Mouse (Mus musculus) hindbrain, embryonic 12.5 days (tissue): ENCODE data around the gene Tfrc. TPM values are rescaled to one million over a fixed set of nuclear protein-coding genes. Genes with fewer than 3 reads are reported as not detected.
"Not testable (repeated sequence)": the region's sequence is repeated elsewhere in the genome, so short reads cannot be mapped to it uniquely, and the experiment has no call there.

Experiments used
- ATAC-seq: fragments of 200-750 bp; cut with Nextera tagmentation; 2 replicates; pipeline ENCODE4 v1.8.0; 2017; ENCODE audit warnings: moderate TSS enrichment; ENCODE audit not compliant: low FRiP score
- H3K27ac ChIP-seq: fragments of 300-500 bp; sonication (generic); 2 replicates; pipeline ENCODE4 v1.5.1; 2016; ENCODE audit warnings: mild to moderate bottlenecking
- H3K27me3 ChIP-seq: fragments of 300-500 bp; sonication (generic); 2 replicates; pipeline ENCODE4 v1.6.1; 2016; ENCODE audit warnings: mild to moderate bottlenecking
- H3K36me3 ChIP-seq: fragments of 300-500 bp; sonication (generic); 2 replicates; pipeline ENCODE4 v1.6.1; 2016; ENCODE audit warnings: mild to moderate bottlenecking
- H3K4me1 ChIP-seq: fragments of 300-500 bp; sonication (generic); 2 replicates; pipeline ENCODE4 v1.6.1; 2016
- H3K4me2 ChIP-seq: fragments of 300-500 bp; sonication (generic); replicated peaks from 2 replicates; pipeline ENCODE4 v1.6.1; 2016; ENCODE audit warnings: mild to moderate bottlenecking
- H3K4me3 ChIP-seq: fragments of 300-500 bp; sonication (generic); 2 replicates; pipeline ENCODE4 v1.5.1; 2016; ENCODE audit warnings: mild to moderate bottlenecking
- H3K9ac ChIP-seq: fragments of 300-500 bp; sonication (generic); 2 replicates; pipeline ENCODE4 v1.6.1; 2016; ENCODE audit warnings: mild to moderate bottlenecking, moderate library complexity
- H3K9me3 ChIP-seq: fragments of 300-500 bp; sonication (generic); replicated peaks from 2 replicates; pipeline ENCODE4 v1.6.1; 2016; ENCODE audit warnings: mild to moderate bottlenecking
- WGBS: fragments of 180-500 bp; shearing (Covaris S2); methylation state at CpG from one replicate; pipeline ENCODE4 v1.1.7; 2016; 5-methylcytosine and 5-hydroxymethylcytosine counted together
- polyA plus RNA-seq: library from polyadenylated mRNA; unstranded; fragments of >200 nt; fragmentation: Nextera tagmentation; extraction: Ambion mirVana; gene quantifications from 2 replicates; pipeline ENCODE4 v1.2.1, GENCODE M21; 2016

Tfrc gene
- polyA plus RNA-seq, 1 experiment from 2014 or later = 44.4 TPM

DNA sequence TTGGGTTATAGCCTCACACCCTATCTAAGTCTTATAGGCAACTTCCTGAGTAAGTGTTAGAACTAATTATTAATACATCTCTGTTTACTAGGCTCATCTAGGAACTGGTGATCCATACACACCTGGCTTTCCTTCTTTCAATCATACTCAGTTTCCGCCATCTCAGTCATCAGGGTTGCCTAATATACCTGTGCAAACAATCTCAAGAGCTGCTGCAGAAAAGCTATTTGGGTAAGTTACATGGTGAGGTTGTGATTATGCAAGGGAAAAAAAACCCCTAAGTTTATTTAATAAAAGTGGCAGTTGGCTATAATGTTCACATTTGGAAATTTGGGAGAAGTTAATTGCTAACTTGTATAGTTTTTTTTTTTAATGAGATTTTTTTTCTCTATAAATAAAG, 10.2 kb downstream of the Tfrc start:
- H3K36me3 ChIP-seq = peaks cover 72% of the 10 kb centered on the region
- no peaks in the 10 kb centered on the region for H3K4me1 ChIP-seq
- H3K9me3 ChIP-seq = no peaks in the 10 kb centered on the region
- ATAC-seq = no peak
- H3K4me3 ChIP-seq = no peak overlapping the region
- H3K9ac ChIP-seq = no peak overlapping the region
- no peak overlapping the region for H3K27ac ChIP-seq
- H3K4me2 ChIP-seq = no peak overlapping the region
- no peaks in the 10 kb centered on the region for H3K27me3 ChIP-seq
- WGBS = 92% methylated on average over 1 of the region's 1 CpGs

- H3K4me2 ChIP-seq = no peak overlapping the region
- H3K36me3 ChIP-seq = peaks cover 77% of the 10 kb centered on the region
- no peak overlapping the region for H3K27ac ChIP-seq
- H3K9me3 ChIP-seq = no peaks in the 10 kb centered on the region
- no peaks in the 10 kb centered on the region for H3K27me3 ChIP-seq
- no peak overlapping the region for H3K4me3 ChIP-seq
- H3K9ac ChIP-seq = no peak overlapping the region
- no peaks in the 10 kb centered on the region for H3K4me1 ChIP-seq
- no peak for ATAC-seq
- 97% methylated on average over 8 of the region's 8 CpGs for WGBS
Measured at GRCm38 (mm10) chr16:32628140-32628539, 19.4 kb downstream of the Tfrc start.

GRCm38 (mm10) chr16:32632328-32632824, 23.7 kb downstream of the Tfrc start:
- Histone ChIP-seq H3K27ac (no peak overlapping the region), H3K4me3 (no peak overlapping the region), H3K4me1 (no peaks in the 10 kb centered on the region), H3K27me3 (no peaks in the 10 kb centered on the region), H3K36me3 (peaks cover 46% of the 10 kb centered on the region), H3K9me3 (no peaks in the 10 kb centered on the region), H3K4me2 (no peak overlapping the region), H3K9ac (no peak overlapping the region)
- ATAC-seq = no peak
- WGBS = 93% methylated on average over 4 of the region's 4 CpGs

DNA sequence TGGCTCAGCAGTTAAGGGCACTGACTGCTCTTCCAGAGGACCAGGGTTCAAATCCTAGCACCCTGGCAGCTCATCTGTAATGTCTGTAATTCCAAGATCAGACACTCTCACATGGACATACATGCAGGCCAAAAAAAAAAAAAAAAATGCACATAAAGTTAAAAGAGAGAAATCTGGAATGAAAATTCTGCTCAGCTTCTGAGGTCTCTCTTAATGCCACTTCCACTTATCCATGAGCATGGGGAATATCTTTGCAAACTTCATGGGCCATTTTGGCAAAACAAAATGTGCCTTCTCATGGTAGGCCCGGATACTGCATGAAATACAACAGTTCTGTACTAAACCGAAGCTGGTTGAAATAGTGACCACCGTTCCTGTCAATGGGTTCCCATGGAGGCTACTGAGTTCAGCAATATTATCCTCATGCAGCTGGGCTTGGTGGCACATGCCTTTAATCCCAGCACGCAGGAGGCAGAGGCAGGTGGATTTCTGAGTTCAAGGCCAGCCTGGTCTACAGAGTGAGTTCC, 24.8 kb downstream of the Tfrc start:
- H3K36me3 ChIP-seq = peaks cover 36% of the 10 kb centered on the region
- H3K27ac ChIP-seq = no peak overlapping the region
- ATAC-seq = no peak
- no peak overlapping the region for H3K4me3 ChIP-seq
- H3K4me1 ChIP-seq = no peaks in the 10 kb centered on the region
- no peaks in the 10 kb centered on the region for H3K27me3 ChIP-seq
- WGBS = 90% methylated on average over 4 of the region's 4 CpGs
- no peak overlapping the region for H3K9ac ChIP-seq
- no peak overlapping the region for H3K4me2 ChIP-seq
- H3K9me3 ChIP-seq = no peaks in the 10 kb centered on the region

DNA sequence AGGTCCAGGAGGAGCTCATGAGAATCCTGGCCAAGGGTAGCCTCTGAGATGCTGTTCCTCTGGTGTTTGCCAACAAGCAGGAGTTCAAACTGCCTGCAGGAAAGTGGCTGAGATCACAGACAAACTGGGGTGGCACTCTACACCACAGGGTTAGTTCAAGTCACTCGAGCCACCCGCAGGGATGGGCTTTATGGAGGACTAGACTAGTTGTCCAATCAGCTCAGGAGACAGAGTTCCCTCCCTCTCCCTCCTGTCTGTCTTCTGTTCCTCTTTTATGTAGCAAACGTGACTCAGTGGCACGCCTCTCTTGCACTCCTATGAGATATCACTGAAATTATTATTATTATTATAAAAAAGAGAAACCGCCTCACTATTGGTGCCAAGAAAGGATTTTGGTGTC, 25.5 kb downstream of the Tfrc start:
- H3K9ac ChIP-seq = no peak overlapping the region

GRCm38 (mm10) chr16:32635314-32635713, 26.6 kb downstream of the Tfrc start:
- H3K36me3 ChIP-seq = peaks cover 18% of the 10 kb centered on the region
- no peak overlapping the region for H3K9ac ChIP-seq
- H3K27ac ChIP-seq = no peak overlapping the region
- ATAC-seq = no peak
- no peaks in the 10 kb centered on the region for H3K4me1 ChIP-seq
- no peak overlapping the region for H3K4me3 ChIP-seq
- H3K9me3 ChIP-seq = no peaks in the 10 kb centered on the region
- H3K27me3 ChIP-seq = no peaks in the 10 kb centered on the region
- no peak overlapping the region for H3K4me2 ChIP-seq
- 79% methylated on average over 3 of the region's 3 CpGs for WGBS

More for the DNA sequence above, 25.5 kb downstream of the Tfrc start:
- H3K4me2 ChIP-seq = no peak overlapping the region
- peaks cover 30% of the 10 kb centered on the region for H3K36me3 ChIP-seq
- H3K9me3 ChIP-seq = no peaks in the 10 kb centered on the region
- no peak overlapping the region for H3K27ac ChIP-seq
- no peak overlapping the region for H3K4me3 ChIP-seq
- 81% methylated on average over 5 of the region's 5 CpGs for WGBS
- ATAC-seq = no peak
- H3K27me3 ChIP-seq = no peaks in the 10 kb centered on the region
- H3K4me1 ChIP-seq = no peaks in the 10 kb centered on the region

GRCm38 (mm10) chr16:32636331-32636730, 27.6 kb downstream of the Tfrc start:
- Histone ChIP-seq H3K36me3 (peaks cover 13% of the 10 kb centered on the region), H3K4me2 (no peak overlapping the region), H3K4me1 (no peaks in the 10 kb centered on the region), H3K27ac (no peak overlapping the region), H3K9me3 (no peaks in the 10 kb centered on the region), H3K27me3 (no peaks in the 10 kb centered on the region), H3K9ac (no peak overlapping the region), H3K4me3 (no peak overlapping the region)
- ATAC-seq = no peak
- WGBS = 87% methylated on average over 3 of the region's 3 CpGs

GRCm38 (mm10) chr16:32636871-32637521, 28.3 kb downstream of the Tfrc start:
- no peak overlapping the region for H3K4me2 ChIP-seq
- ATAC-seq = no peak
- H3K27me3 ChIP-seq = no peaks in the 10 kb centered on the region
- no peak overlapping the region for H3K9ac ChIP-seq
- H3K4me3 ChIP-seq = no peak overlapping the region
- 43% methylated on average over 6 of the region's 6 CpGs for WGBS
- peaks cover 10% of the 10 kb centered on the region; the same call in 1 of the 2 replicates for H3K36me3 ChIP-seq
- no peak overlapping the region for H3K27ac ChIP-seq
- H3K9me3 ChIP-seq = no peaks in the 10 kb centered on the region
- 0 out of 2 replicates have a peak, but pooled peaks cover 2% of the 10 kb centered on the region for H3K4me1 ChIP-seq

- 0 out of 2 replicates have a peak, but pooled peaks cover 5% of the 10 kb centered on the region for H3K4me1 ChIP-seq
- H3K9me3 ChIP-seq = no peaks in the 10 kb centered on the region
- H3K9ac ChIP-seq = no peak overlapping the region
- no peak overlapping the region for H3K27ac ChIP-seq
- H3K4me2 ChIP-seq = no peak overlapping the region
- no peak overlapping the region for H3K4me3 ChIP-seq
- WGBS = 11% methylated on average over 8 of the region's 8 CpGs
- H3K36me3 ChIP-seq = no peaks in the 10 kb centered on the region
- no peaks in the 10 kb centered on the region for H3K27me3 ChIP-seq
- ATAC-seq = 0 out of 2 replicates have a peak, but pooled peaks have one; percentile 29
Measured at GRCm38 (mm10) chr16:32638476-32638875, 29.8 kb downstream of the Tfrc start.

GRCm38 (mm10) chr16:32640096-32640495, 31.4 kb downstream of the Tfrc start:
- Histone ChIP-seq H3K9me3 (no peaks in the 10 kb centered on the region), H3K9ac (no peak overlapping the region), H3K4me3 (no peak overlapping the region), H3K4me2 (no peak overlapping the region), H3K36me3 (no peaks in the 10 kb centered on the region), H3K27me3 (no peaks in the 10 kb centered on the region), H3K4me1 (peaks cover 13% of the 10 kb centered on the region), H3K27ac (no peak overlapping the region)
- 68% methylated on average over 5 of the region's 5 CpGs for WGBS
- no peak for ATAC-seq

GRCm38 (mm10) chr16:32640683-32641082, 32.0 kb downstream of the Tfrc start:
- not testable (repeated sequence) for H3K9me3 ChIP-seq, H3K9ac ChIP-seq, H3K4me2 ChIP-seq, H3K4me3 ChIP-seq, ATAC-seq, H3K36me3 ChIP-seq, H3K27ac ChIP-seq, H3K27me3 ChIP-seq
- H3K4me1 ChIP-seq = peaks cover 19% of the 10 kb centered on the region
- WGBS = 70% methylated on average over 2 of the region's 2 CpGs

- Histone ChIP-seq H3K4me1 (peaks cover 26% of the 10 kb centered on the region), H3K36me3 (no peaks in the 10 kb centered on the region), H3K4me2 (no peak overlapping the region), H3K9me3 (no peaks in the 10 kb centered on the region), H3K27me3 (0 out of 2 replicates have a peak, but pooled peaks cover 2% of the 10 kb centered on the region), H3K9ac (no peak overlapping the region), H3K27ac (no peak overlapping the region), H3K4me3 (no peak overlapping the region)
- 69% methylated on average over 19 of the region's 20 CpGs for WGBS
- no peak for ATAC-seq
Measured at GRCm38 (mm10) chr16:32641440-32642219, 32.9 kb downstream of the Tfrc start.
